ENCODE assay signal across 8 mouse cellular contexts in genomic region chr3:96635906-96636305, GRCm38 (mm10). TPM values are rescaled to one million over a fixed set of nuclear protein-coding genes. Genes with fewer than 3 reads are reported as not detected.
DNase-seq lines count a peak whose midpoint lies in the region; ATAC-seq and TF ChIP-seq lines count a peak whose summit lies in the region.

No protein-coding gene starts in this region.

- H3K27ac ChIP-seq in spleen, adult 2 months (ENCODE audit: insufficient read depth, low read length), result peak overlapping the region; percentile 65
- H3K27ac ChIP-seq in limb, embryonic 13.5 days, result peak overlapping the region; percentile 81
- H3K27ac ChIP-seq in stomach, embryonic 14.5 days (ENCODE audit: low read length), result peak overlapping the region; percentile 82; the same call in 1 of the 2 replicates

- H3K4me3 ChIP-seq in spleen, adult 2 months (ENCODE audit: extremely low read depth, insufficient read depth, insufficient read length), result peak overlapping the region; percentile 69
- H3K4me3 ChIP-seq in limb, embryonic 13.5 days, result peak overlapping the region; percentile 93
- H3K4me3 ChIP-seq in stomach, embryonic 14.5 days (ENCODE audit: low read depth, low read length), result peak overlapping the region; percentile 45

- no peak for TF ChIP-seq POLR2A in spleen, adult 2 months (IDR thresholded peaks at IDR 0.05; ENCODE audit: low read depth, low read length)

- peak overlapping the region; percentile 96 for H3K9ac ChIP-seq in limb, embryonic 13.5 days
- H3K9ac ChIP-seq in stomach, embryonic 14.5 days (replicated peaks; ENCODE audit: low read depth, low read length), result peak overlapping the region; percentile 43

- peak overlapping the region; percentile 76 for H3K4me2 ChIP-seq in limb, embryonic 13.5 days (replicated peaks)
- peak overlapping the region; percentile 54 for H3K4me2 ChIP-seq in stomach, embryonic 14.5 days (replicated peaks; ENCODE audit: low read depth, low read length)

- no peaks in the 10 kb centered on the region; the same call in 1 of the 2 replicates for H3K4me1 ChIP-seq in spleen, adult 2 months (ENCODE audit: control insufficient read depth, insufficient read depth, insufficient read length)
- peaks cover 29% of the 10 kb centered on the region for H3K4me1 ChIP-seq in limb, embryonic 13.5 days
- H3K4me1 ChIP-seq in stomach, embryonic 14.5 days (ENCODE audit: control insufficient read depth, insufficient read depth, low read length), result peaks cover 10% of the 10 kb centered on the region

- peaks cover 4% of the 10 kb centered on the region; the same call in 1 of the 2 replicates for H3K9me3 ChIP-seq in limb, embryonic 13.5 days
- no peaks in the 10 kb centered on the region for H3K9me3 ChIP-seq in stomach, embryonic 14.5 days (ENCODE audit: control insufficient read depth, low read depth, low read length)

- TF ChIP-seq CTCF in spleen, adult 2 months (IDR thresholded peaks at IDR 0.05; ENCODE audit: extremely low read depth, insufficient read depth, insufficient read length, insufficient replicate concordance), result no peak

- H3K27me3 ChIP-seq in spleen, adult 2 months (ENCODE audit: control insufficient read depth, insufficient read depth, low read length), result no peaks in the 10 kb centered on the region
- no peaks in the 10 kb centered on the region for H3K27me3 ChIP-seq in limb, embryonic 13.5 days
- H3K27me3 ChIP-seq in stomach, embryonic 14.5 days (ENCODE audit: control insufficient read depth, insufficient read depth, low read length), result no peaks in the 10 kb centered on the region

- peaks cover 3% of the 10 kb centered on the region; the same call in 1 of the 2 replicates for H3K36me3 ChIP-seq in spleen, adult 2 months (ENCODE audit: control insufficient read depth, insufficient read depth, low read length)
- peaks cover 58% of the 10 kb centered on the region for H3K36me3 ChIP-seq in limb, embryonic 13.5 days
- H3K36me3 ChIP-seq in stomach, embryonic 14.5 days (ENCODE audit: control insufficient read depth, insufficient read depth, low read length), result peaks cover 43% of the 10 kb centered on the region

- peak; percentile 17 for DNase-seq in embryo, embryonic 10 days (ENCODE audit: low spot score)
- no peak for DNase-seq in embryo, embryonic 9.5 days (ENCODE audit: extremely low spot score)
- DNase-seq in spleen, adult 2 months (ENCODE audit: low read depth in 1 of 2, low spot score in 2 of 2), result no peak
- no peak for DNase-seq in spleen, postnatal 14 days (ENCODE audit: low spot score in 2 of 2)
- no peak for DNase-seq in cerebellum, adult 18-20 months
- no peak for DNase-seq in B cell, adult 2 months

- ATAC-seq in limb, embryonic 13.5 days (ENCODE audit: low FRiP score, low read depth), result no peak
- no peak for ATAC-seq in stomach, embryonic 14.5 days (ENCODE audit: insufficient number of reproducible peaks, insufficient read depth, low FRiP score, low read depth)

- 6% methylated on average over 15 of the region's 15 CpGs for WGBS in spleen, adult 2 months
- 10% methylated on average over 15 of the region's 15 CpGs for WGBS in limb, embryonic 13.5 days
- WGBS in stomach, embryonic 14.5 days, result 8% methylated on average over 15 of the region's 15 CpGs

RNA-seq across cellular contexts. Expression of gene Gm42957, which starts 0.6 kb away (rescaled TPM):
- 0.06 and 0.25 TPM in 2 replicates for polyA plus RNA-seq in spleen, adult 2 months (2012; rRNA removed)
- polyA plus RNA-seq in limb, embryonic 13.5 days (2015; fragmentation: Nextera tagmentation; extraction: Ambion mirVana), result 0.23 TPM in 2 replicates
- 0.07 TPM in 1 of 2 replicates, not detected in the other for polyA plus RNA-seq in stomach, embryonic 14.5 days (2014; fragmentation: Nextera tagmentation; extraction: Ambion mirVana)

RNA-seq across cellular contexts. Expression of gene Pex11b, which starts 0.7 kb away (rescaled TPM):
- 17.5 and 21.0 TPM in 2 replicates for polyA plus RNA-seq in spleen, adult 2 months (2012; rRNA removed)
- polyA plus RNA-seq in limb, embryonic 13.5 days (2015; fragmentation: Nextera tagmentation; extraction: Ambion mirVana), result 61.8 and 63.3 TPM in 2 replicates
- 45.4 and 51.3 TPM in 2 replicates for polyA plus RNA-seq in stomach, embryonic 14.5 days (2014; fragmentation: Nextera tagmentation; extraction: Ambion mirVana)

RNA-seq across cellular contexts. Expression of gene Rbm8a, which starts 6.2 kb away (rescaled TPM):
- 2.6 and 3.1 TPM in 2 replicates for polyA plus RNA-seq in spleen, adult 2 months (2012; rRNA removed)
- 156 and 157 TPM in 2 replicates for polyA plus RNA-seq in limb, embryonic 13.5 days (2015; fragmentation: Nextera tagmentation; extraction: Ambion mirVana)
- polyA plus RNA-seq in stomach, embryonic 14.5 days (2014; fragmentation: Nextera tagmentation; extraction: Ambion mirVana), result 144 and 147 TPM in 2 replicates

RNA-seq across cellular contexts. Expression of gene Itga10, which starts 9.5 kb away (rescaled TPM):
- polyA plus RNA-seq in spleen, adult 2 months (2012; rRNA removed), result 1.1 and 1.3 TPM in 2 replicates
- polyA plus RNA-seq in limb, embryonic 13.5 days (2015; fragmentation: Nextera tagmentation; extraction: Ambion mirVana), result 2.1 and 3.1 TPM in 2 replicates
- polyA plus RNA-seq in stomach, embryonic 14.5 days (2014; fragmentation: Nextera tagmentation; extraction: Ambion mirVana), result 0.88 and 1.00 TPM in 2 replicates

RNA-seq across cellular contexts. Expression of gene Ankrd35, which starts 34.0 kb away (rescaled TPM):
- 0.74 and 0.97 TPM in 2 replicates for polyA plus RNA-seq in spleen, adult 2 months (2012; rRNA removed)
- 0.87 and 1.2 TPM in 2 replicates for polyA plus RNA-seq in limb, embryonic 13.5 days (2015; fragmentation: Nextera tagmentation; extraction: Ambion mirVana)
- polyA plus RNA-seq in stomach, embryonic 14.5 days (2014; fragmentation: Nextera tagmentation; extraction: Ambion mirVana), result 0.82 and 1.1 TPM in 2 replicates

Comparison
In these comparisons a context has a peak if more than half of its experiments do, and no peak if none do; other contexts are left out.
1. RNA of gene Rbm8a, which starts 6.2 kb away (polyA plus RNA-seq): 156 to 157 TPM in limb, embryonic 13.5 days and 144 to 147 TPM in stomach, embryonic 14.5 days; 2.6 to 3.1 TPM in spleen, adult 2 months; every median in the first group is over 10 times any median in the second.
2. Peak in every context shown above with its lines, with median percentiles within 50 percentile points of each other: H3K27ac ChIP-seq and H3K4me3 ChIP-seq.